Mouse (Mus musculus) left cerebral cortex, postnatal 10 days (tissue): ENCODE results near the gene Sox8. TPM values are rescaled to one million over a fixed set of nuclear protein-coding genes. Genes with fewer than 3 reads are reported as not detected.
A peak's percentile ranks its signal among the peaks of the same experiment; 100 is the strongest.

Source experiments
- DNase-seq, 2 experiments: peaks; one replicate each; pipeline ENCODE4 v3.0.0; 2021 to 2022; ENCODE audit warnings: low spot score in 2 of 2, mixed read lengths in 1 of 2; ENCODE audit errors: extremely low spot score in 1 of 2
- intact Hi-C: fragments of 180-260 bp; cut with DNase I; formaldehyde crosslinking; loops from one replicate; pipeline ENCODE4 v1.15.1; 2025
- total RNA-seq, 2 experiments: library from RNA; stranded (reverse); gene quantifications; 2 replicates each; pipeline ENCODE4 v1.2.3; 2021

The Sox8 gene
- total RNA-seq, 2 experiments from 2014 or later: 45.3 to 56.2 TPM

GRCm38 (mm10) chr17:25583858-25584257, 13.4 kb upstream of the Sox8 start:
- DNase-seq: no peak
- intact Hi-C loops: no loop called here

- no peak for DNase-seq
- intact Hi-C loops: no loop called here
These were observed 12.6 kb upstream of the Sox8 start for GRCm38 (mm10) chr17:25583099-25583498.

GRCm38 (mm10) chr17:25582076-25582475, 11.6 kb upstream of the Sox8 start:
- intact Hi-C loops: no loop called here
- DNase-seq: no peak

- DNase-seq: no peak
- intact Hi-C loops: no loop called here
These were observed 9.0 kb upstream of the Sox8 start for GRCm38 (mm10) chr17:25579332-25580047.

GRCm38 (mm10) chr17:25578920-25579319, 8.4 kb upstream of the Sox8 start, which contains the start of gene Lmf1:
Gene Lmf1, plus strand, starts transcription at chr17:25579085.
- intact Hi-C loops: no loop called here
- DNase-seq: peak; percentile 92 to 98

GRCm38 (mm10) chr17:25577702-25578101, 7.2 kb upstream of the Sox8 start:
- no peak for DNase-seq
- intact Hi-C loops: no loop called here

GRCm38 (mm10) chr17:25577263-25577662, 6.8 kb upstream of the Sox8 start:
- intact Hi-C loops: no loop called here

GRCm38 (mm10) chr17:25576034-25576433, 5.5 kb upstream of the Sox8 start:
- intact Hi-C loops: no loop called here
- no peak for DNase-seq

More at GRCm38 (mm10) chr17:25577263-25577662, 6.8 kb upstream of the Sox8 start:
- no peak for DNase-seq

GRCm38 (mm10) chr17:25575208-25575971, 4.9 kb upstream of the Sox8 start:
- intact Hi-C loops: no loop called here
- peak in 1 of 2 experiments; percentile 68 for DNase-seq

GRCm38 (mm10) chr17:25571453-25571820, 951 bp upstream of the Sox8 start:
- intact Hi-C loops: loop anchor here (5.0 kb wide), 2 partner anchors 51 to 106 kb away; no protein-coding TSS in a partner anchor
- no peak for DNase-seq

GRCm38 (mm10) chr17:25569833-25570647, 446 bp downstream of the Sox8 start:
- intact Hi-C loops: loop anchor here (5.0 kb wide), 2 partner anchors 52 to 107 kb away; no protein-coding TSS in a partner anchor
- DNase-seq: peak in 1 of 2 experiments; percentile 49

GRCm38 (mm10) chr17:25568880-25569279, 1.6 kb downstream of the Sox8 start:
- no peak for DNase-seq
- intact Hi-C loops: no loop called here

GRCm38 (mm10) chr17:25568206-25568605, 2.3 kb downstream of the Sox8 start:
- intact Hi-C loops: no loop called here
- DNase-seq: peak in 1 of 2 experiments; percentile 69

- intact Hi-C loops: loop anchor here (2.0 kb wide), 1 partner anchor 131 kb away; no protein-coding TSS in a partner anchor
- DNase-seq: peak in 1 of 2 experiments; percentile 78
These were observed 2.7 kb downstream of the Sox8 start for GRCm38 (mm10) chr17:25567745-25568144.

GRCm38 (mm10) chr17:25567261-25567660, 3.2 kb downstream of the Sox8 start:
- intact Hi-C loops: loop anchor here (2.0 kb wide), 1 partner anchor 132 kb away; no protein-coding TSS in a partner anchor
- no peak for DNase-seq

- intact Hi-C loops: loop anchor here (2.0 kb wide), 1 partner anchor 133 kb away; no protein-coding TSS in a partner anchor
- no peak for DNase-seq
These were observed 4.5 kb downstream of the Sox8 start for GRCm38 (mm10) chr17:25565860-25566600.

GRCm38 (mm10) chr17:25565244-25565643, 5.2 kb downstream of the Sox8 start:
- DNase-seq: no peak
- intact Hi-C loops: no loop called here

- intact Hi-C loops: no loop called here
- DNase-seq: no peak
These were observed 6.0 kb downstream of the Sox8 start for GRCm38 (mm10) chr17:25564481-25564880.
